Mouse (Mus musculus) gastrocnemius, postnatal 14 days (tissue): ENCODE results near the gene Trappc2l. TPM values are rescaled to one million over a fixed set of nuclear protein-coding genes. Genes with fewer than 3 reads are reported as not detected.
"Not testable (repeated sequence)": the region's sequence is repeated elsewhere in the genome, so short reads cannot be mapped to it uniquely, and the experiment has no call there.

Experiments used
- DNase-seq: peaks from one replicate; pipeline ENCODE4 v3.0.0; 2021; ENCODE audit warnings: mixed read lengths
- intact Hi-C: fragments of 180-260 bp; cut with DNase I; formaldehyde crosslinking; loops from one replicate; pipeline ENCODE4 v1.15.1; 2025; ENCODE audit warnings: low total_unique reads
- long read RNA-seq, 2 experiments: library from polyadenylated mRNA; stranded (forward); transcript quantifications; one replicate each; pipeline ENCODE4 v2.0.0; 2021
- total RNA-seq, 2 experiments: library from RNA; stranded (reverse); gene quantifications; 2 replicates each; pipeline ENCODE4 v1.2.3; 2021

Trappc2l gene
- 10 to 100 TPM; 47.5 TPM for total RNA-seq
- long read RNA-seq, experiment 1, transcript Trappc2l-201 (5 exons, 1,659 nt): major isoform, 36 of 41 reads
- long read RNA-seq, experiment 1, partial matches to known transcripts: 4 of 41 reads
- long read RNA-seq, experiment 1, other reads (novel, unspliced or antisense): 1 of 41 reads
- long read RNA-seq, experiment 2, transcript Trappc2l-201 (5 exons, 1,659 nt): major isoform, 41 of 47 reads
- long read RNA-seq, experiment 2, partial matches to known transcripts: 5 of 47 reads
- long read RNA-seq, experiment 2, other reads (novel, unspliced or antisense): 1 of 47 reads

- intact Hi-C loops: no loop called here
Observed at GRCm38 (mm10) chr8:122611295-122612133, at the start of gene Trappc2l, which contains the start of gene Galns. Trappc2l (plus strand) TSS chr8:122611640. Galns (minus strand) TSS chr8:122611463.

DNA sequence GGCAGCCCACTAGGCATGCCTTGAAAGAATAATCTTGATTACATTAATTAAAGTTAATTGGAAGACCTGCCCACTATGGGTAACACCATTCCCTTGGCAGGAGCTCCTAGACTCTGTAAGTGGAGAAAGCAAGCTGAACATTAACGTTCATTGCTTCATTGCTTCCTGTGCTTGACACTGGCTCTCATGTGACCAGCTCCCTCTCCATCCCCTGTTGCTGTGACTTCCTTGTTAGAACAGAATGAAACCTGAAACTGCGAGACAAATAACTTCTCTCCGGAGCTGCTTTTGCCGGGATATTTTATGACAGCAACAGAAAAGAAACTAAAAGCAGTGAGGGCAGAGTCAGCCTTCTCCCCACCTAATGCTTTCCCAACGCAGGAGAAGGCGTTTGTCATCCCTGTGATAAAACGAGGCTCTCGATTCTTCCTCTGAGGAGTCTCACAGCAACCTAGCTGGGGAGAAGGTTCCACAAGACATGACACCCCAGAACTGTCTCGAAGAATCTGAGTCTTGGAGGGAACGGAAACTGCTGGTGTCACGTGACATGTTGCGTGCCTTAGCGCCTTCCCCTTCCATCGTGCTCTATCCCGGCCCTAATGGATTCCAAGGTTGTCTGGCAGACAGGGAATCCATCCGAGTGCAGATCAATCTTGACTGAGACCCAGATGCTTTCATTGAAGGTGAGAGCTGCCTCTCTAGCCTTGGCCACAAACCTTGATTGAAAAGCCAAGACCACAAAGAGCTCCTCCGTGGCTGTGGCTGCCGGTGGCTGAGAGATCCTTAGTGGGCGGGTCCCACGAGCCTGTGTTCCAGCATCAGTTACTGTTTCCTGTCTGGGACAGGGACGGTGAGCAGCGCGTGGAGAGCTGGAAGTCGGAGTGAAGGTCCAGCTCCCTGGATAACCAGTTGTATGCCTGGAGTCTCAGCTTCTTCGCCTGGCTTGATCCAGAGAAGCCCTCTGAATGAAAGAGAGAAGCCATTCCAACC is 46.8 kb upstream of the Trappc2l start:
- no peak for DNase-seq
- intact Hi-C loops: no loop called here

More at GRCm38 (mm10) chr8:122611295-122612133, at the start of gene Trappc2l, which contains the start of gene Galns:
- DNase-seq: peak; percentile 95

DNA sequence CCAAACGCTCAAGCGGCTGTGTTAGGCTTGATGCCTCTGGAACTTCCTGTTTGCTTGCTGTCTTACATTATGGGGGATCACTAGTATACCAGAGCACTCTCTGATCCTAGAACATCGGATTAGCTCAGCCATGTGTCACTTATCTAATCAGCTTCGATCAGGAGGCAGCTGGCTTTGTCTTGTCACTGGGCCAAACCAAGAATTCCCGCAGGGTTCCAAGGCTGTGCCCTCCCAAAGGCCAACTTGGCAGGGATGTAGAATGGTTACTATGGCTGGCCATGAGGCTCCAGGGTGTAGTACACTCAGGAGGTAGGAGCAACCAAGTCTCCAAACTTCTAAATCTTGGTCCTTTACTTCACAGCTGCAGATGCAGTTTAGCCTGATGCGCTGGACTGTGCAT is 44.7 kb upstream of the Trappc2l start:
- no peak for DNase-seq
- intact Hi-C loops: no loop called here

DNA sequence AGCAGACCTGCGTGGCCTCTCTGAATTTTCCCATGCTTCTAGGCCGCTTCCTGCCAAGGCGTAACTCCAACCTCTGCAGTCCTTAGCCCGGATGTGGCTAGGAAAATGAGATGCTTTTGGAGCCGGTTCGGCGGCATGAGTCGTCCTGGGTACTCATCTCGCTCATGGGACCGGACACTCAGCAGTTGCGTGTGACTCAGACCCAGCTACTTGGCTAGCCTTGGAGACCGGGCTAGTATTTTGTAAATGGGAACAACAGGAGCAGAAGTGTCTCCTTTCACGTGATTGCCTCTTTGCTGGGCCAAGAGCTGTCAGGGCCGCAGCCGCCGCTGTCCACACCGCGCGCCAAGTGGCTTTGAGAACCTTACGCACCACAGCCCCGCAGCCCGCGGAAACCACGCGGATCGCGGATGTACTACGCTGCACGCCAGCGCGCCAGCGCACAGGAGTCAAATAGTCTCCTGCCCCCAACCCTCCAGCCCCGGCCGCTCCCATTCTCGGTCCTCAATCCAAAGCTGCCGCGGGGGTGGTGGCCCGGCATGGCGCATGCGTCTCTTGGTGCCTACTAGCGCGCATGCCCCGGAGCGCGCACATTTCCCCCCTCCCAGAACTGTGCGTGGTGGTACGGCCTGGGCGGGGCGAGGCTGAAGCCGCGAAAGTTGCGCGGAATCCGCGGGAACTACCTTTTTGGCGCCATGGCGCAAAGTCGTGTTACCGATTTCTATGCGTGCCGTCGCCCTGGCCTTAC is 43.9 kb upstream of the Trappc2l start, which contains the start of gene Cdt1:
Gene Cdt1, plus strand, starts transcription at position 655 of the 748 bp plus-strand sequence.
- peak; percentile 95 for DNase-seq
- intact Hi-C loops: no loop called here

- intact Hi-C loops: no loop called here
- no peak for DNase-seq
Observed at GRCm38 (mm10) chr8:122568109-122568504, 43.3 kb upstream of the Trappc2l start.

GRCm38 (mm10) chr8:122568881-122569309 is 42.5 kb upstream of the Trappc2l start:
- intact Hi-C loops: no loop called here
- no peak for DNase-seq

- intact Hi-C loops: no loop called here
- no peak for DNase-seq
Observed at GRCm38 (mm10) chr8:122569329-122569728, 42.1 kb upstream of the Trappc2l start.

DNA sequence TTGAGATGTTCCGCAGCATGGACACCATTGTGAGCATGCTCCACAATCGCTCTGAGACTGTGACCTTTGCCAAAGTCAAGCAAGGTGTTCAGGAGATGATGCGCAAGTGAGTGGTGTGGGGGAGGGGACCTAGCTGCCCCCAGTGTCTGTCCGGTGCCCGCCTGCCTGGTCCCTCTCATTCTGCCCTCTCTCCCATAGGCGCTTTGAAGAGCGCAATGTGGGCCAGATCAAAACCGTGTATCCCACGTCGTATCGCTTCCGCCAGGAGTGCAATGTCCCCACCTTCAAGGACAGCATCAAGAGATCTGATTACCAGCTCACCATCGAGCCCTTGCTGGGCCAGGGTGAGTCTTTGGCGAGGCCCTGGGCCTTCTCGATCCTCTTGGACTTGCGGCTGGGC is 41.4 kb upstream of the Trappc2l start:
- no peak for DNase-seq
- intact Hi-C loops: no loop called here

DNA sequence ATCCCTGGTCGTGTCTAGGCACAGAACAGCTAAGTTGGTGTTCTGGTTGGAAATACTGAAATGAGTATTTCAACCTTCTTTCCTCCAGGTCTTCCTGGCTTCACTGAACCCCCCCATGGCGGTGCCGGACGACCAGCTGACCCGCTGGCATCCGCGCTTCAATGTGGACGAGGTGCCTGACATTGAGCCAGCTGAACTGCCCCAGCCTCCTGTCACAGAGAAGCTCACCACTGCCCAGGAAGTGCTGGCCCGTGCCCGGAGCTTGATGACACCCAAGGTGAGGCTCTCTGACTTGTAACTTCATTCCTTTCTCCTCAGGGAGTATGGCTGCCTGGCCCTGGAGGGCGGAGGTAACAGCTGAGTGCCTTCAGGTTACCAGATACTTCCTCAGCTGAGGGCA is 40.3 kb upstream of the Trappc2l start:
- no peak for DNase-seq
- intact Hi-C loops: no loop called here

- intact Hi-C loops: no loop called here
- DNase-seq: no peak
Observed at GRCm38 (mm10) chr8:122571750-122572267, 39.6 kb upstream of the Trappc2l start.

DNA sequence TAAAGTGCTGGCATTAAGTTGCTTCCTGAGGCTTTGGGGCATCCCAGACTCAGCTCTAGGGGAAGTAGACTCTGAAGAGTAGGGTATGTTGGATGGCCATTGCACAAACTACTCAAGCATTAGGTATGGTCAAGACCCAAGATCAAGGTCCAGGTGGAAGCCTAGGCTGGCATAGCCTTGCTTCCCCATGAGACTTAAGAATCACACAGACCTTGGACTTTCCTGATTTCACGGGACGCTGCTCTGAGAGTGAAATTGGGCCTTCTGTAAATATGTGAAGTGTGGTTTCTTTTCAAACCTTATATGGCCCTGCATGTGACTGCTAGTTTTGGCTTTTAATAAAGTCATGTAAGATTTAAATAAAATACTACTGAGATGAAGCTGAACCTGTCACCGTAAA is 38.7 kb upstream of the Trappc2l start:
- intact Hi-C loops: no loop called here
- DNase-seq: no peak

DNA sequence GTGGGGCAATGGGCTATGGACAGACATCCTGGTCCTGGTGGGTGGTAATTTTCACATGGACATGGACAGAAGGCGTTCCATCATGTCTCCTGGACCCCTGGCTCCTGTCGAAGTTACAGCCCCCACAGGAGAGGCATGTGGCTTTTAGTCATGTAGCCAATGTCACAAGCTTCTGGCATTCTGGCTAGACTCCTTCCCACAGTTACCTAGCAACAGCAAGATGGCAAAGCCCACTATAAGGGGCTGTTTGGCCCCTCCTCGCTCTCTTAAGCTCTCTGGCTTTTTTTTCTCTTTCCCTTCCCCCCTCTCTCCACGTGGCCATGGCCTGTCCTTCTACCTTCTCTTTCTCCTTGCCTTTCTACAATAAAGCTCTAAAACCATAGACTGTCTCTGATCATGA is 38.3 kb upstream of the Trappc2l start:
- DNase-seq, intact Hi-C loops: not testable (repeated sequence)

- intact Hi-C loops: no loop called here
- no peak for DNase-seq
Observed at GRCm38 (mm10) chr8:122573577-122573976, 37.9 kb upstream of the Trappc2l start.

GRCm38 (mm10) chr8:122574264-122574663 is 37.2 kb upstream of the Trappc2l start:
- DNase-seq: no peak
- intact Hi-C loops: no loop called here

DNA sequence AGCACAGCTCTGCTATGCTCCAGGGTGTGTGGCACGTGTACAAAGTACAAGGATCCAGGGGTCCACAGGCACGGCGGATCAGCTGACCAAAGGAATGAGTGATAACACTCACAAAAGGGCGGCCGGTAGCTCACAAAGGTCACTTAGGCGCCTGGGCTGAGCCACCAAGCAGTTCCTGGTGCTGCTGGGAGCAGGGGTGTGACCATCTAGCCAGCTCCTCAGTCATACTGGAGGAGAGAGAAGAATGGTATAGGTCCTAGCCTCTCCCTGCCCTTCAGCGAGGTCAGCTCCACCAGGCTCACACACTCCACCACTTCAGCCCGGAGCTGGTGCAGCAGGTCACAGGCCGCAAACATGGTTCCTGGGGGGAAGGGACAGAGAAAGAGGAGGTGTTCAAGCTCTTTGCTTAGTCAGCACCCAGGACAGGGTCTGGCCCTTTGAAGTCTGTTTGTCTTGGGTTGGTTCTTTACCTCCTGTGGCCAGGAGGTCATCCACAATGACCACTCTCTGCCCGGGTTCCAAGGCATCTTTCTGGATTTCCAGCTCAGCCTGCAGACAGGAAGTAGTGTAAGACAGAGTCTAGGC is 36.7 kb upstream of the Trappc2l start:
- DNase-seq: no peak
- intact Hi-C loops: no loop called here

GRCm38 (mm10) chr8:122575286-122575685 is 36.2 kb upstream of the Trappc2l start:
- intact Hi-C loops: no loop called here
- no peak for DNase-seq

DNA sequence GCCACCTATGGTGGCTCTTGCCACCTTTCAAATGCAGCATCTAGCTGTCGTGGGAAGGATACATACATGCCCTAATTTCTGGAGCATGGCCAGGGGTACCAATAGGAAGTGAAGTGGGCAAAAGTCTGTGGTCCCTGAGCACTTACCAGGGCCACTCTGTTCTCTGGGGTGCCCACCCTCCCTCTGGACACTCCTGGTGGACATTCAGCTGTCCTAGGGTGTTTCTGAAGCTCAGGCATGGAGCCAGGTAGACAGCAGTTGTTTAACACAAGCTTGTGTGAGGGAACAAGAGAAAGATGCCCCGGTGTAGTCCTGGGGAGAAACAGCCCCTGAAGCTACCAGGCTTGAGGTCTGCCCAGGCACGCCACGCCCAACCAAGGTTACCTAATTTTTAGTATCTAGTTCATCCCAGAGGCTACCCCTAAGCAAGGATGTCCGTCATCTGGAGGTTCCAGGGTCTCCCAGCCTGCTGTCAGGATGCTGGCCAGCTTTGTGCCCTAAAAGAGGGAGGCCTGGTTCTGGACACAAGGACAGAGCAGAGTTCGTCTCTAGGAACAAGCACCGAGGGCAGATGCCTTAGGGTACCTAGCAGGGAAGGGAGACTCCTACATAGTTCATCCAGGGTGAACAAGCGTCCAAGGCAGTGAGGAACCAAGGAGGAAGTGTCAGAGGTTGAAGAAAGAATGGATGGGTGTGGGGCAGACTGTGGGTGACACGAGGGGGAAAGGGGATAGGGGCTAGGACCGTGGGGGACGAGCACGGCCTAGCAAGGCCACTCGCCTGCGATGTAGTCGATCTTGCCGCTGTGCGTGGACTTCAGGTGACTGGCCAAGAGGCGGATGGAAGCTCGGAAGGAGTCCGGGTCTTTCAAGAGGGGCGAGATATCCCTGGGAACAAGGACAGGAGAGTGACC is 35.4 kb upstream of the Trappc2l start:
- intact Hi-C loops: no loop called here
- DNase-seq: no peak
